Mouse (Mus musculus): ENCODE results near the gene Zranb2. TPM values are rescaled to one million over a fixed set of nuclear protein-coding genes. Genes with fewer than 3 reads are reported as not detected.

Zranb2 gene
- 97.8 and 105 TPM in 2 replicates for polyA plus RNA-seq (2014; fragmentation: Nextera tagmentation; extraction: Ambion mirVana)

GRCm38 (mm10) chr3:157533964-157534785 lies at the start of gene Zranb2:
Gene Zranb2, plus strand, starts transcription at chr3:157534160.
- under 1% methylated on average over 90 of the region's 91 CpGs for WGBS
- H3K36me3 ChIP-seq (ENCODE audit: control insufficient read depth, insufficient read depth, low read length): peaks cover 25% of the 10 kb centered on the region
- H3K4me2 ChIP-seq (ENCODE audit: low read length): peak within 1 kb of the TSS; percentile 88
- H3K4me1 ChIP-seq (replicated peaks; ENCODE audit: control insufficient read depth, insufficient read depth, low read length): peaks cover 11% of the 10 kb centered on the region
- H3K27ac ChIP-seq (ENCODE audit: low read depth): peak within 1 kb of the TSS; percentile 95
- H3K9me3 ChIP-seq (ENCODE audit: control insufficient read depth, low read length): peaks cover 4% of the 10 kb centered on the region; the same call in 1 of the 2 replicates
- DNase-seq (ENCODE audit: low spot score) (peak; percentile 98), ATAC-seq (replicated peaks; ENCODE audit: low FRiP score, low TSS enrichment, low read depth) (peak; percentile 96)
- H3K4me3 ChIP-seq (ENCODE audit: low read depth, low read length): peak within 1 kb of the TSS; percentile 95
- H3K9ac ChIP-seq (ENCODE audit: low read length): peak within 1 kb of the TSS; percentile 94
- H3K27me3 ChIP-seq (replicated peaks; ENCODE audit: control insufficient read depth, insufficient read depth, low read length): peaks cover 30% of the 10 kb centered on the region

- Histone ChIP-seq H3K36me3 (ENCODE audit: control insufficient read depth, insufficient read depth, low read length) (no peaks in the 10 kb centered on the region), H3K27ac (ENCODE audit: low read depth) (no peak overlapping the region), H3K9ac (ENCODE audit: low read length) (no peak overlapping the region), H3K4me1 (replicated peaks; ENCODE audit: control insufficient read depth, insufficient read depth, low read length) (no peaks in the 10 kb centered on the region), H3K4me3 (ENCODE audit: low read depth, low read length) (no peak overlapping the region), H3K4me2 (ENCODE audit: low read length) (no peak overlapping the region), H3K27me3 (replicated peaks; ENCODE audit: control insufficient read depth, insufficient read depth, low read length) (no peaks in the 10 kb centered on the region), H3K9me3 (ENCODE audit: control insufficient read depth, low read length) (no peaks in the 10 kb centered on the region)
- WGBS: 75% methylated on average over 4 of the region's 4 CpGs
- DNase-seq (ENCODE audit: low spot score) (no peak), ATAC-seq (replicated peaks; ENCODE audit: low FRiP score, low TSS enrichment, low read depth) (no peak)
Measured at GRCm38 (mm10) chr3:157492043-157492442, 41.9 kb upstream of the Zranb2 start.

DNA sequence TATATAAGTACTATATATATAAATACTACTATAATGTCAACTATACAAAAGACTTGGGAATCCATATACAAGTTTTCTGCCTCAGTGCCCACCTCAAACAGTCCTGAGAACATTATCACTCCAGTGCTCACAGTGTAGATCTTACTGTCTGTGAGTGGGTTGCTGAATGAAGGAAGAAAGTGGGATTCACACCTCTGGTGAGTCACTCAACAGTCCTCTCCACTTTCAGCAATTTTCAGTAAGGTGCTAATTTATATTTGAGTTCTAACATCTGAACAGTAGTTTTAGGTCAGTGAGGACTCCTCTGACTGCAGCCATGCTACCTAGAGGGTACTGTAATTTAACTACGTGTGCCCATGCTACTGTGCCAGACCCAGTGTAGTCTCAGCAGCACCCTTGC lies 31.7 kb upstream of the Zranb2 start:
- no peak overlapping the region for H3K27ac ChIP-seq (ENCODE audit: low read depth)
- 75% methylated on average over 1 of the region's 1 CpGs for WGBS
- no peak overlapping the region for H3K4me3 ChIP-seq (ENCODE audit: low read depth, low read length)
- H3K9ac ChIP-seq (ENCODE audit: low read length): no peak overlapping the region
- no peaks in the 10 kb centered on the region for H3K36me3 ChIP-seq (ENCODE audit: control insufficient read depth, insufficient read depth, low read length)
- no peaks in the 10 kb centered on the region for H3K4me1 ChIP-seq (replicated peaks; ENCODE audit: control insufficient read depth, insufficient read depth, low read length)
- DNase-seq (ENCODE audit: low spot score): no peak
- no peaks in the 10 kb centered on the region for H3K27me3 ChIP-seq (replicated peaks; ENCODE audit: control insufficient read depth, insufficient read depth, low read length)
- no peaks in the 10 kb centered on the region for H3K9me3 ChIP-seq (ENCODE audit: control insufficient read depth, low read length)
- ATAC-seq (replicated peaks; ENCODE audit: low FRiP score, low TSS enrichment, low read depth): no peak
- H3K4me2 ChIP-seq (ENCODE audit: low read length): no peak overlapping the region

GRCm38 (mm10) chr3:157514116-157514796 lies 19.7 kb upstream of the Zranb2 start:
- Histone ChIP-seq H3K36me3 (ENCODE audit: control insufficient read depth, insufficient read depth, low read length) (no peaks in the 10 kb centered on the region), H3K27ac (ENCODE audit: low read depth) (no peak overlapping the region), H3K9ac (ENCODE audit: low read length) (no peak overlapping the region), H3K9me3 (ENCODE audit: control insufficient read depth, low read length) (no peaks in the 10 kb centered on the region), H3K4me2 (ENCODE audit: low read length) (no peak overlapping the region), H3K4me3 (ENCODE audit: low read depth, low read length) (no peak overlapping the region), H3K27me3 (replicated peaks; ENCODE audit: control insufficient read depth, insufficient read depth, low read length) (no peaks in the 10 kb centered on the region), H3K4me1 (replicated peaks; ENCODE audit: control insufficient read depth, insufficient read depth, low read length) (peaks cover 4% of the 10 kb centered on the region; the same call in 1 of the 2 replicates)
- ATAC-seq (replicated peaks; ENCODE audit: low FRiP score, low TSS enrichment, low read depth): peak; percentile 64
- 45% methylated on average over 5 of the region's 5 CpGs for WGBS
- peak; percentile 60 for DNase-seq (ENCODE audit: low spot score)

DNA sequence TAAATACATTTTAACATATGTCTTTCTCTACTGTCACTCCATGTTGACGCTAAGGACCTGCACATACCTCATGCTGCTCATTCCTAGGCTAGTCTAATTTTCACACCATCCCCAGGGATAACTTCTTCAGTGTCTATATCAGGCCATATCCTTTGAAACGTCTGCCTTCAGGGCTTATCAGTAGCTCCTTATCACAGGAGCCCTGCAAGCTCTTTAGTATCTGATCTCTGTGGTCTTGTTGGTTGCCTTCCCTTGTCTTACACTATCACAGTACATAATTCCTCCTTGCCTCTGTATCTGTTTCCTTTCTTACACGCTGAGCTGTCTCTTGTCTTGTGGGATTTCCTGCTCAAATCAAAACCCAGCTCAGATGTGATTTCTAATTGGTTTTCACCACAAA lies 17.5 kb upstream of the Zranb2 start:
- ATAC-seq (replicated peaks; ENCODE audit: low FRiP score, low TSS enrichment, low read depth): no peak
- 56% methylated on average over 3 of the region's 3 CpGs for WGBS
- peaks cover 4% of the 10 kb centered on the region; the same call in 1 of the 2 replicates for H3K4me1 ChIP-seq (replicated peaks; ENCODE audit: control insufficient read depth, insufficient read depth, low read length)
- no peak overlapping the region for H3K4me3 ChIP-seq (ENCODE audit: low read depth, low read length)
- no peak for DNase-seq (ENCODE audit: low spot score)
- H3K9ac ChIP-seq (ENCODE audit: low read length): no peak overlapping the region
- H3K27ac ChIP-seq (ENCODE audit: low read depth): no peak overlapping the region
- H3K4me2 ChIP-seq (ENCODE audit: low read length): no peak overlapping the region
- H3K27me3 ChIP-seq (replicated peaks; ENCODE audit: control insufficient read depth, insufficient read depth, low read length): no peaks in the 10 kb centered on the region
- H3K9me3 ChIP-seq (ENCODE audit: control insufficient read depth, low read length): no peaks in the 10 kb centered on the region
- no peaks in the 10 kb centered on the region for H3K36me3 ChIP-seq (ENCODE audit: control insufficient read depth, insufficient read depth, low read length)

- Histone ChIP-seq H3K4me1 (replicated peaks; ENCODE audit: control insufficient read depth, insufficient read depth, low read length) (peaks cover 4% of the 10 kb centered on the region; the same call in 1 of the 2 replicates), H3K27ac (ENCODE audit: low read depth) (no peak overlapping the region), H3K9ac (ENCODE audit: low read length) (no peak overlapping the region), H3K4me2 (ENCODE audit: low read length) (no peak overlapping the region), H3K9me3 (ENCODE audit: control insufficient read depth, low read length) (no peaks in the 10 kb centered on the region), H3K4me3 (ENCODE audit: low read depth, low read length) (no peak overlapping the region), H3K36me3 (ENCODE audit: control insufficient read depth, insufficient read depth, low read length) (no peaks in the 10 kb centered on the region), H3K27me3 (replicated peaks; ENCODE audit: control insufficient read depth, insufficient read depth, low read length) (0 out of 2 replicates have a peak, but pooled peaks cover 3% of the 10 kb centered on the region)
- no peak for ATAC-seq (replicated peaks; ENCODE audit: low FRiP score, low TSS enrichment, low read depth)
- DNase-seq (ENCODE audit: low spot score): no peak
- 62% methylated on average over 2 of the region's 2 CpGs for WGBS
Measured at GRCm38 (mm10) chr3:157517992-157518391, 16.0 kb upstream of the Zranb2 start.

DNA sequence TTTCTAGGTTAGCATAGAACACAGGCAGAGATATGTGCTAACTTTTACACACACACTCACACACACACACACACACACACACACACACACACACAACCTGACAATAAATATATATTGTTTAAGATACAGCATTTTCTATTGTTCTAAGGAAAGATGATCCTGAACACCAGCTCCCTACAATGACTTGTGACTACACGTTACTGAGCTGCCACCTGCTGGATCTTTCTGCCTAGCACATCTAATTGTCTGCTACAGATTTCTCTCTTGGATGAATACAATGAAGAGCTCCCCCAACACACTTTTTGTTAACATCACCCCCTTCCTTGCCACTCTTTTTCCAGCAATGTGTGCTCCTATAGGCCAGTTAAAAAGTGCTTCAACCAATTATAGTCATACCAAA lies 13.5 kb upstream of the Zranb2 start:
- Histone ChIP-seq H3K4me1 (replicated peaks; ENCODE audit: control insufficient read depth, insufficient read depth, low read length) (no peaks in the 10 kb centered on the region), H3K36me3 (ENCODE audit: control insufficient read depth, insufficient read depth, low read length) (no peaks in the 10 kb centered on the region), H3K27me3 (replicated peaks; ENCODE audit: control insufficient read depth, insufficient read depth, low read length) (0 out of 2 replicates have a peak, but pooled peaks cover 10% of the 10 kb centered on the region), H3K4me2 (ENCODE audit: low read length) (no peak overlapping the region), H3K9ac (ENCODE audit: low read length) (no peak overlapping the region), H3K9me3 (ENCODE audit: control insufficient read depth, low read length) (no peaks in the 10 kb centered on the region), H3K4me3 (ENCODE audit: low read depth, low read length) (no peak overlapping the region), H3K27ac (ENCODE audit: low read depth) (no peak overlapping the region)
- ATAC-seq (replicated peaks; ENCODE audit: low FRiP score, low TSS enrichment, low read depth) (0 out of 2 replicates have a peak, but pooled peaks have one; percentile 27), DNase-seq (ENCODE audit: low spot score) (peak; percentile 68)
- WGBS: 5% methylated on average over 1 of the region's 1 CpGs

GRCm38 (mm10) chr3:157523834-157524233 lies 10.1 kb upstream of the Zranb2 start:
- no peak overlapping the region for H3K4me2 ChIP-seq (ENCODE audit: low read length)
- H3K36me3 ChIP-seq (ENCODE audit: control insufficient read depth, insufficient read depth, low read length): no peaks in the 10 kb centered on the region
- peaks cover 28% of the 10 kb centered on the region for H3K27me3 ChIP-seq (replicated peaks; ENCODE audit: control insufficient read depth, insufficient read depth, low read length)
- H3K4me1 ChIP-seq (replicated peaks; ENCODE audit: control insufficient read depth, insufficient read depth, low read length): no peaks in the 10 kb centered on the region
- WGBS: 44% methylated on average over 1 of the region's 1 CpGs
- ATAC-seq (replicated peaks; ENCODE audit: low FRiP score, low TSS enrichment, low read depth): no peak
- no peak overlapping the region for H3K9ac ChIP-seq (ENCODE audit: low read length)
- no peak overlapping the region for H3K4me3 ChIP-seq (ENCODE audit: low read depth, low read length)
- H3K9me3 ChIP-seq (ENCODE audit: control insufficient read depth, low read length): no peaks in the 10 kb centered on the region
- H3K27ac ChIP-seq (ENCODE audit: low read depth): no peak overlapping the region
- no peak for DNase-seq (ENCODE audit: low spot score)
